Mouse (Mus musculus) lung, postnatal 10 days (tissue): ENCODE data around the gene Col6a6.

Experiments used
- DNase-seq: peaks from one replicate; pipeline ENCODE4 v3.0.0; 2021

Col6a6 gene

DNA sequence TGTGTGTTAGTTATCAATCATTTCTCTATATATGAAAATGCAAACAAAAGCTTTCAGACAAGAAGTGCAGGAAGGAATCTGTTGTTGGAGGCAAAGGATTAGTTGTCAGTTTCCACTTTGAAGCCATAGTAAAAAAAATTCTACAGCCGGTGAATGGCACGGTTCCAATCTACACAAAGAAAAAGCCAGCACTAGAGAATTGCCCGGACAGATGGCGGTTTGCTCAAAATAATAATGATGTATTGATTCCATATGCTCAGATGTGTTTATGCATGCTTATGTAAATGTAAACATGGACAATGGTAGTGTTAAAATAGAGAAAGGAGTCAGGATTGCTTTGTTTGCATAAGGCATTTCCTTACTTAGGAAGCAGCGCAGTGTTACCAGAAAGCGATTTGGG lies 31.8 kb downstream of the Col6a6 start:
- DNase-seq: no peak

DNA sequence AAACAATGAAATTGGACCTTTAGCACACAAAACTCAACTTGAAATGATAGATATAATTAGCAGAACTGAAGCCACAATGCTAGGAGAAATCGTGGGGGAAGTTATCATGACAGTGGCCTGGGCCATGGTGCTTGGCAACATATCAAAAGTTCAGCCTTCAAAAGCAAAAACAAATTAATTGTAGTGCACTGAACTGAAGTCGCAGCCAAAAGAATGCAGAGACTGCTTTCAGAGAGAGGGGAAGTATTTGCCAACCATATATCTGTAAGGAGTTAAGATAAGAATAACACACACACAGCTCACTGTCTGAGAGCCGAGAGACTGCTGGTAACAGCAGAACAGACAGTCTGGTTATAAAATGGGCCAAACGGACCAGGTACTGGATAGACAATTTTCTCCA lies 33.0 kb downstream of the Col6a6 start:
- no peak for DNase-seq

DNA sequence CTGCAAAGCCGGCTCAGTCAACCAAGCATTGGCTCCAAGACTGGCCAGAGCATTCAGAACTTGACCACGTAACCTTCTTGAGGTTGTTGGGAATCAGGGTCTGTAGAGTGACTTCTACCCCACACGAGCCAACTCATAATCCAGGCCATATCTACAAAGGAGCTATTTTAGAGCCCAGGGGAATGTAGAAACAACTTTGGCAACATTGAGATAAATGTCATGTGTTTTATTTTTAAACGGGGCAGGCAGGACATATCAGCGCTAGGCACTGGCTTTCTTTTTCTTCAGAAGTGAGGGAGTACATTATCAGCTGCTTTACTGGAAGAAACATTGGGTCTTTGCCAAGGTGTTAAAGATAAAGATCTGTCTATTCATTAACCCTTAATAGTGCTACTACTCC lies 36.1 kb downstream of the Col6a6 start:
- DNase-seq: no peak

DNA sequence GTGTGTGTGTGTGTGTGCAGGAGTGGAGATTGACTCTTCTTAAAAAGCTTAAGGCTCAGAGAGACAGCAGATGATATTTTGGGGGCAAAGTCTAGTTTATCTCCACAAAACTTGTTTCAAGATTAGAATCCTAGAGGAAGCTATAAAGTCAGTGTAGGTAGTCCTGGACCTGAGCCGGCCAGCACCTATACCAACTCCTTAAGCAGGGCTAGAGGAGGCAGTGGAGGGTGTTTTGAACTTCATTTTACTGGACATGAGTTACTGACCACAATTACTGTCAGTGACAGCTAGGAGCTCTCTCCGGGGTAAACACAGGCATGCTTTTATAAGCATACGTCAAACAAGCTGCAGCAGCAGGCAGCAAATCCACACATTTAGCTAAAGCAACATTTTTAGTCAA lies 39.8 kb downstream of the Col6a6 start:
- DNase-seq: no peak

DNA sequence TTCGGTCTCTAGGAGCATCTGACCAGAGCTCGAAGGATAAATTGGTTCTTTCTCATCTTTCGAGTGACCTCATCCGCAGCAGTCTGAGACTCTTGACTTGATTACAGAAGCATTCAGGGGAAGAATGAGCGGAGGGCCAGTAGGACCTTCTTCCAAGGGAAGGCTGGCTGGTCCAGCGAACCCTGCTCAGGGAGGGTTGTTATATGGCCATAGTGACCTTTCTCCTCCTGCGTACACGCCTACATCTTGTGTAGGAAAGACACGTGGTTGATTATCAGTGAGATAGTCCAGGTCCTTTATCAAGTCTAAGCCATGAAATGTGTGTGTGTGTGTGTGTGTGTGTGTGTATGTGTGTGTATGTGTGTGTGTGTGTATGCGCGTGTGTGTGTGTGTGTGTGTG lies 40.2 kb downstream of the Col6a6 start:
- no peak for DNase-seq

DNA sequence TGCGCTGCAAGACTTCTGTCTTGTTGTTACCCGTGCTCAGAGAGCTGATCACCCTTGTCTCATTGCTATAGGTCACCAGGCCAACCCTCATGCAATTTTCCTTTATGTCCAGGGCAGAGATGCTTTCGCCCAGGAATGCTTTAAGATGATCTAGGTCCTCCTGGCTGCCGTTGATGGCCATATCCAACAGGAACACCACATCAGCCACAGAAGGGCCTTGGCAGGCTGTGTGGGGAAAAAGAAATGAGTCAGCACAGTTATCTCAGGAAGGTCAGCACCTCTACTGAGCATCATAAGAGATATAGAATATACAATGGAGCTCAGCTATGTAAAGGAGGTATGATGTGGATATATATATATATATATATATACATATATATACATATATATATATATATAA lies 43.9 kb downstream of the Col6a6 start:
- DNase-seq: no peak

DNA sequence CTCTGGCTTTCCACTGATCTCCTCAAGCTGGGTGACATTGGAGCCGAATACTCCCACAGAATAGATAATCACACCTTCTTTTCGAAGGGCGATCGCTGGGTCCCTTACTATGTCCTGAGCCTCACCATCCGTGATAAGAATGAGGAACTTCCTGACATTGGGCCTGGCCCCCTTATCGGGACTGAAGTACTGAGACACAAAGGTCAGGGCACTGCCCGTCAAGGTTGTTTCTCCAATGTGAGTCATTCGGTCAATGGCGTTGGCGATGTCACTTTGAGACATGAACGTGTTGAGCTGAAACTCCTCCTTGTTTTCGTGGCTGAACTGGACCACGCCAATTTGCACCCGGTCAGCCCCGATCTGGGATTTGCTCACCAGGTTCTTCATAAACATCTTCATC lies 47.3 kb downstream of the Col6a6 start:
- no peak for DNase-seq

DNA sequence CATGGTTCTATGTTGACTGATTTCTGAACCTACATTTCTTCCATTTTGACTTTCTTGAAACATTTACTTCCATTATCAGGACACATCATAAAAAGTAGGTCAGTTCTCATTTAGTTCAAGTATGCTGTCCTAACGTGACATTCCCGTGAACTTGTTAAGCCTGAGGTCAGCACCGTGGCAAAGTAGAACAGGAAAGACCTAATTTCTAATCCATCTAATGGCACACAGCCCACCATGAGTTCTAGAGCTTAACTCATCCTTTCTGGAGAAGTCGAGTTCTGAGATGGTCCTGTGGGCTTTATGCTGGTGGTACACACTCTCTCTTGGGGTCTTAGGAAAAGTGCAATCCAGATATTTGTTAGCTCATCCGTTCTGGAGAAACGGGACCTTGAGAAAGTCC lies 49.2 kb downstream of the Col6a6 start:
- DNase-seq: no peak

DNA sequence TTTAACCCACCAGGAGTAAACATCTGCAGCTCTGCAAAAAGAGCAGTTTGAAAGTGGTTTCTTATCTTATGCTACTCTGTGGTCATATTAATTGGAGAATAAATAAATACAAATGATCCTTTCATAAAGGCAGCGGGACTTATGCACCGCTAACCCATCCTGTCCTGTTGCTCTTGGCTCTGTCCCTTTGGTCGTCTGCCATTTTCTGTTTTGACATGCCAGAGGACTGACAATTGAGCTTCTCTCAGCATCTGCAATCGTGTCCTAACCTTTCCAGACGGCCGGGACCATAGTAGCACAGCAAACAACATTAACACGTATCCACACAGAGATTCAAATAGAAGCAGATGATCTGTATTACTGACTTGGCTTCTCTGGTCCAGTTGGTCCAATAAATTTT lies 53.1 kb downstream of the Col6a6 start:
- peak; percentile 37 for DNase-seq

DNA sequence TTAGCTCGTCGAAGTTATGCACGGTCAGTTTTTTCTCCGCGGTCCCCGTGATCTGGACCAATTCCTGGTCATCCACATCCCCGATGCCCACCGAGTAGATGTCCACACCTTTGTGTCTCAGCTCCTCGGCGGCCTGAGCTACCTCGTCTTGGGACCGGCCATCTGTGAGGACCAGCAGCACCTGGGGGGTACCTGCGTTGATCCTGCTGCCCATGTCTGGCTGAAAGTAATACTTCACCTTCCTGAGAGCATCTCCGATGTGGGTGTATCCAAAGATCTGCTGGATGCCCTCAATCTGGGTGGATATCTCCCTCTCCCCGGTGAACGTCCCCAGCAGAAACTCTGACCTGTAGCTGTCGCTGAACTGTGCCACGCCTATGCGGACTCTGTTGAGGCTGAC lies 53.6 kb downstream of the Col6a6 start:
- DNase-seq: no peak

DNA sequence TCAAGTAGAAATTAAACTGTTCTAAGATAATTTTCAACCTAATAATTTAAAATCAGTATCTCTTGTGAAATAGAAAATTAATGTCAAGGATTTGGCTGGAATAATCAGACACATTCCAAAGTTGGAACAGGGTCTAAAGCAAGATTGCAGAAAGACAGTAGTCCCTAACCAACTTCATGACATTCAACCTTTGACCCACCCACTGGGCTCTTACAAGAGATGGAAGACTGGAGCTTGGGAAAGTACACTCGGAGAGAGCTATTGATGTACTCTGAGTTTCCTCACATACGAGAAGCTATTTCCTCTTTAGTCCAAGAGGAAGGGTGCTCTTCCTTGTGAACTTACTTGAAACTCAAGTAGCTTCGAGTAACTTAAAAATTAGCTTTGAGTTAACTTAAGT lies 56.6 kb downstream of the Col6a6 start:
- DNase-seq: no peak

DNA sequence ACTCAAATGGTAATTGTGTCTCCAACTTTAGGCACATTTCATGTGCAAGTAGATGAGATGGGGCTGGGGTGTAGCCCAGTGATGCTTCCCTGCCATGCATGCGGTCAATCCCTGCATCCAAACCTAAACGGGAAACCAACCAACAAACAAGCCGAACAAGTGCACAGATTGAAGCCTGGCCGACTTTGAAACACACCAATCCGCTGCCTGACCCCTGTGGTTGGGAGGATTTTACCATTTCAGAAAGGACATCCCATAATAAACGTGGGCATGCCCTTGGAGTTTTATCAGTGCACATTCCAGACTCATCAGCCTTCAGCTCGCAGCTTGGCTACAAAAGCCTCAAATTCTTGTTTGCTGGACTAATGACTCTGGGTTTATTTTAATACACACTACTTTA lies 57.3 kb downstream of the Col6a6 start:
- no peak for DNase-seq

DNA sequence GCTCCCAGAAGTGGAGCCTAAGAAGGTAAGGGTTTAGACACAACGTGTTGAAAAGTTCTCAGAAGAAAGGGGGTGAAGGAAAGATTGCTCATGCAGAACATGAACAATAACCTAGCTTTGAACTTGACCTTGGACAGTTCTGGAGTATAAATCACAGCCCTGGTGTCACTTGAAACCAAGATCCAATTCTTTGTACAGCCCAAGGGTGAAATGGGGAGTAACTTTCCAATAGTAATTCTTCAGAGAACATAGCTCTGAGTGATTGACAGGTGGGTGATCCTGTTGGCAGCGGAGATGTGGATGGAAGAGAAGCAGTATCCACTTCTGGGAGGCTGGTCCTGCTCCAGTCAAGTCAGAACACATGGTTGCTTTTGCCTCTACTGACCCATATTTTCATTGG lies 62.1 kb downstream of the Col6a6 start:
- DNase-seq: no peak

DNA sequence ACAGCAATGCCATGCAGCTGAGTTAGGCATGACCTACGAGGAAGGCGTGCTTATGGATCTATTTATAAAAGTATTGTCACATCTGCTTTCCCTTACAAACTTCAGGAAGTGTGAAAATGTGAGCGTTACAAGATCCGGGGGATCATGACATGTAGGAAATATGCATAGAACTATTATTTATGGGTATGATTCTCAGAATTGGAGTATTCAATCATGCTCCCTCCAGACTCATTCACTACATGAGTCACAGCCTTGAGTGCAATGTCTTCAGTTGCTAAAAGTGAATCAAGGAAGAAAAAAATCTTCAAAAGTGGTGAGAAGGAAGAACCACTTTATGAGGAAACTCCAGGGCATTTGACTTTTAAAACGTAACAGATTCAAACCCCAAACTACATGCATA lies 63.3 kb downstream of the Col6a6 start:
- no peak for DNase-seq

DNA sequence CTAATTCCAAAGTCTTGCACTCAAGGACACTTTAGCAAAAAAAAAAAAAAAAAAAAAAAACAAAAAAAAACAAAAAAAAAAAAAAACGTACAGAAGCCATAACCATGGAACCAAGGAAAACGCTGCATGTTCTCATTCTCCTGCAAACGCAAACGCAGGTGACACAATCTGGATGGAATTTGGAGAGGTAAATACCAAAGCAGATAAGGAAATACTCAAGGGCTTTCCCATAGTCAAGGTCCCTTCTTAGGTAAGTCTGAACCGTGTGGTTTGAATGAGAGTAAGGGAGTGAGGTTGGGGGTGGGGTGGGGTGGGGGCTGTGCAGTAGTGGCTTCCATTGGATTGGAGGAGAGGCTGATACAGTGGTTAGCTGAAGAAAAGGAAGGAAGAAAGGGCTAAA lies 63.8 kb downstream of the Col6a6 start:
- DNase-seq: peak; percentile 32

DNA sequence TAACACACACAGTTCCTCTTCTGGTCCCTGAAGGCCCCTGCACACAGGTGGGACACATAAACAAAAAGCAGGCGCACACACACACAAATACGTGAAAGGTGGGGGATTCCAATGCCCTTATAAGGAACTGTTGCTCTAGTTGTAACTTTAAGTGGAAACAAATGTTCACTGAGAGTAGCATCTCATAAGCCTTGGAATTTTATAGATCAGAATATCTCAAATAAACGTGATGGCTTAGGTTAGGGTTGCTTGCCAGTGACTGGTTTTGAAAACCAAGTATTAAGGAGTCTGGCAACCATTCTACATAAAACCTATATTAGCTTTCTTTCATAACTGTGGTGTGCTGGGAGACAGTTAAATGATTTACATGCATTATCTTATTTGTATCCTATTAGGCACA lies 64.3 kb downstream of the Col6a6 start:
- no peak for DNase-seq

DNA sequence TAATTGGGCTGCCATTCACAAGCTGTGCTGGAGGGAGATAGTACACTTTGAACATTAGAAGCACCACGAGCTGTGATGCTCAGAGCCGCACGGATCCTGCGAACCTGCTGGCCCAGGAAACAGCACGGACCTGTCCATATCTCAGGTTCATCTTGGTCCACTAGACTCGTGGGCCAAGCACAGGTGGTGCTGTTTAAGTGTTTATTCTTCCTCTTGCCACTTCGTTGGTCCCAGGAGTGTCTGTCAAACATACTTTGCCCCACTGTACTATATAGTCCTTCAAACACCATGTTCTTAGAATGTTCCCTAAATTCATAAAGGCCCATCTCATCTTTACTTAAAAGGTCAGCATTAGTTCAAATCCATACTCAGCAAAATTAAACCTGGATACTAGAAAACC lies 65.7 kb downstream of the Col6a6 start:
- no peak for DNase-seq

DNA sequence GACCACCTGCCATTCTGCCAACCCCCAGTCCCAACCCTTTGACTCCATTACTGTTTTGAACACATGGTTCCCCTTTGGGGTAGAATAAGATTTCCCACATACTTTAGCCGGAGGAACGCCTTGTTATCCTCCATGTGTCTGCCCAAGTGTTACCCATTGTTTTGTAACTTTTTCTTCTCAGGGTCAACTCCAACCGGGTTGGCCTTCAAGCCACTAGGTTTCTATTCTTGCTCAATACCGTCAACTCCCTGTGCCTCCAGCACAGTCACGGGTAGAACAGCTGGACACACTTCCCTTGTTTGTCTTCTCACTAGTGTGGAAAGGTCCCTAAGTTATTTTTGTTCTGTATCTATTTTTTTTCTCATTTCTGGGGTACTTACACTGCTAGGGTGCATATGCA lies 69.1 kb downstream of the Col6a6 start:
- DNase-seq: no peak

DNA sequence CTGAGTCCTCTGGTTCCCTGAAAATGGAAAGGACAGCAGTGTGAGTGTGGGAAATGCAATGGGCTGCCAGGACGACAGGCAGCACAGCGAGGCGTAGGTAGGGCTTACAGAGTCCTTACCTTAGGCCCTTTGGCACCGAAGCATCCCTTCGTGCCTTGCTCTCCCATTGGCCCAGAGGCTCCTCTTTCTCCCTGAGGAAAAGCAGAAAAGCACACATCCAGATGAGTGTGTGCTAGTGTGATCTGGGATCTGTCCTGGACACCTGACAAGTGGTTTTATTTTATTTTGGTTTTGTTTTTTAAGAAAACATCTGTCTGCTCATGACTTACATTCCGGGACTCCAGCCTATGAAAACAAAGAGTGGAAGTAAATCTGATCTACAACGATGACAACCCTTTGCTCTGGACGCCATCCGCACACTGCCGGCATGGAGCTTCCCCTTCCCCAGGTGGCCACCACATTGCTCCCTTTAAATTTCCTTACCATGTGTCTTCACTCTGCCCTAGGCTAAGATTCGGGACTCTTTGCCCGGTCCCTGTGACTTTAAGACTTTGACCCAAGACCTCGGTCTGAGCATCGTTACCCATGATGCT lies 69.7 kb downstream of the Col6a6 start:
- no peak for DNase-seq

DNA sequence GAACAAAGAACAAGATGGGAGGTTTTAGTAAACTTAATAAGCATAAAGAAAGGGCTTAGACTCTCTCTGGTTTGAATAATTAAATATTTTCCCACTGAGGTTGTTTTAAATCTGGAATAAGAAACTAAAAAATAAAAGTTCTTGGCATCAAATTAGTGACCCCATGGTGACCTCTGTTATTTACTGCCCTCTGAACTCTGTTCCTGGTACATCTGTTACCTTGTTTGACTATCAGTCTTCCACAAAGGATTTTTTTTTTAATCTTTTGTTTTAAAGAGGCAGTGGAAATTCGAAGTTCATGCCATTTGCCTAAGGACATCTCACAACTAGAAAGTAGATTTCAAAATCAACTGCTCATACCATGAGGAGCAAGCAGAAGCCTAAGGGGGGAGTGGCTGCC lies 73.7 kb downstream of the Col6a6 start:
- DNase-seq: no peak

DNA sequence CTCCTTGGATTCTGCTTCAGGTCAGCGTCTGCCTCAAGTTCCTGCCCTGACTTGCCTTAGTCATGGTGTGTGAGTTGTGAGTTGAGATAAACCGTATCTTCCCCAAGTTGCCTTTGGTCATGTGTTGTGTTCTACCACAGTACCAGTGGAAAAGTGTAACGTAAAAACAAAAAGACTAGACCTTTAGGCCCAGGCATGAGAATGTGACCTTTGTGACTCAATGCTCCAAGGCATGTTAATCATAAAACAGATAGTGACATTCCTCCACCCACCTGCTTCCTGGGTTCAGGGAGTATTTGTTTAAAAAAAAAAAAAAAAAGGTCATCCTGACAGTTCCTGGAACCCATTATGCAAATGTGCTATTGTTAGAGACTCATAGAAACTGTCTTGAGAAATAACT lies 82.1 kb downstream of the Col6a6 start:
- no peak for DNase-seq

DNA sequence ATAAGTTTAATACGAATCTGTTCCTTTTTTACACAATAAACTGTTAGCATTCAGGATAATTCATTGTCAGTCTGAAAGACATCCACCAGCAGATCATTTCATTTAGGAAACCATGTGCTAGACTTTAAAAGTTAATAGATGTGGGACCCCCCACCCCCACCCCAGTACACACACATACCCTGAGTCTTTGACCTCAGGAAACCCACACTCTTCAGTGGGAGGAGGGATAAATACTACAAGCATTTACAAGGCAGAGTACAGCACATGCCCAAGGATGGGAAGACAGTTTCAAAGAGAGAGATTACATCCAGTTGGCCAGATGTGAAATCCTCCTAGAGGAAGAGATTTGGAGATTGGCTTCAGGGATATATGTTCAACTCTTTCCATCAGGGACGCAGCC lies 87.5 kb downstream of the Col6a6 start:
- no peak for DNase-seq

DNA sequence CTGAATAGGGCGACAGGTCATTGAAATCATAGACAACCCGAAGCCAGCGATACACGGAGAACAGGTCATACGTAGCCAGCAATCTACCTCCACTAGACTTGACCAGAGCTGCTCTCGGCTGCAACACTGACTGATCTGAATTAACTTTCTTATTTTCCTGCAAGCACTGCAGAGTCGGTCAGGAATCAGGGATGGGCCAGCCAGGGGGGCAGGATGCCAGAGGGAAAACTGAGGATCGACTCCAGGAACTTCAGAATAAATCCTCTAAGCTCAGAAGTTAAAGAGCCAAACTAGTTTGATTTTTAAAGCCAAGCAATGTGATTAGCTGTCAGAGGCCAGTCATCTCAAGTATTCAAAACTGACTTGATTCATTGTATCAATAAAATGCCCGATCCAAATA lies 88.5 kb downstream of the Col6a6 start:
- DNase-seq: no peak

DNA sequence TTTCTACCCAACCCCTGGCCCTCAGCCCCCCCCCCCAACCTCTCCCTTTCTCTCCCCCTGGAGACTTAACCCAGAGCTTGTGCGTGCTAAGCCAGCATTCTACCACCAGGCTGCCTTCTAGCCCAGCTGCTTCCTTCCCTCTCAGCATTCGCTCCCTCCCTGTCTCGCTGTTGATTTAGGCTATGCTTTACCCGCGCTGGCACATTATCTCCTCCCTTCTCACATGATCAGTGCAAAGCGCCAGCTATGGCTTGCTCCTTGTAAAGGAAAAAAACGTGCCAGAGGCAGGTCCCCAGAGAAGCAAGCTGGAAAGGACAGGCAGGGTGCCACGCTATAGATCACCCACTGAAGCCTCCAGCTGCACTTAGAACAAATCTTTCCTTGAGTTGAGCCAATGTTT lies 90.5 kb downstream of the Col6a6 start:
- DNase-seq: peak; percentile 13

DNA sequence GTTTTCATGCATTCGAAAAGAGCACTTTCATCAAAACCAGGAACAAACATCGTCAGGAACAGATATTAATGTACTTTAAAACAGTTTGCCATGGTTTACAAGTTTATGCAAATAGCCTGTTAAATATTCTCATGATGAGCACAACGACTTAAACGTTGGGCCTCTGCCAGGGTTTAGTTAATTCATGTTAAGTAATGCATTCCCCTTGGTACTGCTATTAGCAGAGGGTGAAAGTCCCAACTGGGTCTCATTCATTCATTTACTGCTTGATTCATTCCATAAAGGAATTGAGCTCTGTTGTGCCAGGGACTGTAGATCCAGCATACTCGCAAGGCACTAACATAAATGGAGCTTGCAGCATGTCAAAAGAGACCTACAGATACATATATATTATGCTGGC lies 92.8 kb downstream of the Col6a6 start:
- no peak for DNase-seq

DNA sequence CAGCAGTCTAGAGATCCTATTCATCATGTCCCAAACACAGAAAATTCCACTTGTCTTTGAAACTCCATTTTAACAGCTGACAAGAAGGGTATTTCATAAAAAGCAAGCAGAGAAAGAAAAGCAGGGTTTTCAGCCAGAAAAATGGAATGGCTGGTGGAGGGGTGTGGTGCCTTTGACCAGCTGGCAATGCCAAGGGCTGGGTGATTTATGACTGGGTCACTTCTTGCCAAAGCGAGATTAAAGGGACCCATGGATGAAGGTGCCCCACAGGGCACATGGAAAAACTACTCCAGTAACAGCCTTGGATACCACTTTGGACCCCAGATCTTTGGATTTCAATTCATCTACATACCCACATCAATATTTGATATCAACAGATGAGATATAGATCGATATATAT lies 93.3 kb downstream of the Col6a6 start:
- no peak for DNase-seq
